Mouse (Mus musculus) testis, adult 2 months (tissue): Measurements from ENCODE around the gene Mast3.

ENCODE experiments used
- CTCF ChIP-seq: fragments of 200-500 bp; IDR thresholded peaks from 2 replicates; pipeline ENCODE4 v1.5.1; 2012; ENCODE audit warnings: low read depth, mild to moderate bottlenecking, inconsistent platforms, low read length, moderate library complexity; ENCODE audit not compliant: control insufficient read depth, insufficient read depth, insufficient replicate concordance
- POLR2A ChIP-seq: fragments of 200-500 bp; IDR thresholded peaks from 2 replicates; pipeline ENCODE4 v1.6.1; 2012; ENCODE audit warnings: low read depth, mild to moderate bottlenecking, inconsistent platforms, low read length, moderate library complexity; ENCODE audit not compliant: control insufficient read depth

DNA sequence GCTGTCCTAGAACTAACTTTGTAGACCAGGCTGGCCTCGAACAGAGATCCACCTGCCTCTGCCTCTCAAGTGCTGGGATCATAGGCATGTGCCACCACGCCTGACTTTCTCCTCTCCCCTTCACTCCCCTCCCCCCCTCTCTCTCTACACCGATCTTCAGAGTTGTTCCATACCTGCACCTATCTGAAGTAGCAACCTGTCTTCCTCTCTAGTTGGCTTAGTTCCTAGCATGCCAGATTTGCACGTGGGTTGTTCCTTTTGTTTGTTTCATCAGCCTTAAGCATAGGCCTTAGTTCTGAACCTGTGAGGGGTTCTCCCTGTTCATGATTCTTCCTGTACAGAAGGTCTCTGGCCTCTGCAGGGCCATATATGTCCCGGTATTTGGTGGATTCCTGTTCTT is 67.1 kb downstream of the Mast3 start:
- TF ChIP-seq POLR2A (no peak), CTCF (no peak)
